Mouse (Mus musculus) liver, embryonic 16.5 days (tissue): ENCODE data around the gene Megf11. TPM values are rescaled to one million over a fixed set of nuclear protein-coding genes. Genes with fewer than 3 reads are reported as not detected.

Source experiments
- ATAC-seq: fragments of 200-750 bp; cut with Nextera tagmentation; 2 replicates; pipeline ENCODE4 v1.8.0; 2017; ENCODE audit warnings: low read depth, mild to moderate bottlenecking, moderate number of reproducible peaks, moderate library complexity
- H3K27ac ChIP-seq: fragments of 300-500 bp; sonication (generic); 2 replicates; pipeline ENCODE4 v1.5.1; 2014; ENCODE audit warnings: mild to moderate bottlenecking, low read length
- H3K27me3 ChIP-seq: fragments of 300-500 bp; sonication (generic); 2 replicates; pipeline ENCODE4 v1.6.1; 2014; ENCODE audit warnings: low read depth, low read length, mixed read lengths; ENCODE audit not compliant: control insufficient read depth, insufficient read depth
- H3K36me3 ChIP-seq: fragments of 300-500 bp; sonication (generic); 2 replicates; pipeline ENCODE4 v1.6.1; 2014; ENCODE audit warnings: mild to moderate bottlenecking; ENCODE audit not compliant: control insufficient read depth, insufficient read depth
- H3K4me1 ChIP-seq: fragments of 300-500 bp; sonication (generic); 2 replicates; pipeline ENCODE4 v1.6.1; 2014; ENCODE audit warnings: low read depth, low read length, mixed read lengths; ENCODE audit not compliant: control insufficient read depth
- H3K4me2 ChIP-seq: fragments of 300-500 bp; sonication (generic); 2 replicates; pipeline ENCODE4 v1.6.1; 2014; ENCODE audit warnings: low read depth, low read length, mixed read lengths
- H3K4me3 ChIP-seq: fragments of 300-500 bp; sonication (generic); 2 replicates; pipeline ENCODE4 v1.5.1; 2014; ENCODE audit warnings: low read depth, mild to moderate bottlenecking, low read length
- H3K9ac ChIP-seq: fragments of 300-500 bp; sonication (generic); 2 replicates; pipeline ENCODE4 v1.6.1; 2014; ENCODE audit warnings: low read depth, low read length
- H3K9me3 ChIP-seq: fragments of 300-500 bp; sonication (generic); replicated peaks from 2 replicates; pipeline ENCODE4 v1.6.1; 2016; ENCODE audit warnings: low read length; ENCODE audit not compliant: control insufficient read depth
- WGBS: fragments of 180-500 bp; shearing (Covaris S2); extraction: QIAGEN DNeasy Blood & Tissue Kit; methylation state at CpG from one replicate; pipeline ENCODE4 v1.1.7; 2014; ENCODE audit not compliant: insufficient replicate concordance; 5-methylcytosine and 5-hydroxymethylcytosine counted together
- polyA plus RNA-seq: library from polyadenylated mRNA; unstranded; fragments of >200 nt; fragmentation: Nextera tagmentation; extraction: Ambion mirVana; gene quantifications from 2 replicates; pipeline ENCODE4 v1.2.1, GENCODE M21; 2015

Megf11 gene
- polyA plus RNA-seq, 1 experiment from 2014 or later = 0.51 TPM

DNA sequence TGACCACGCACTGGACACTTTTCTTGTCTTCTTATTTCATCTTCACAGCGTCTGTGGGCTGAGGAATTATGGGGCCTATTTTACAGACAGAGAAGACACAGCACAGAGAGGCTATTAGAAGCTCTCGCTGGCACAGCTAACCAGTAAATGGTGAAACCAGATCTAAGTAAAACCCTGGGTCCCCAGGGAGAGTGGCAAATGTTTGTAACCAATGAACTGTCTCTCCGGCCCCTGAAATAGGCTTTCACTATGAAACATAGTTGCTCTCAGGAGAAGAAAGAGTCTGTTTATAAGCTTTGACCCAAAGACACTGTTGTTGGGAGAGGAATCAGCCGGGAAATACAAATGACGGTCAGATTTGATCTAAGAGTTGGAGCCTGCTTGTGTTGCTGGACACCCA, 162.9 kb downstream of the Megf11 start:
- Histone ChIP-seq H3K9ac (no peak overlapping the region), H3K4me2 (no peak overlapping the region), H3K9me3 (no peaks in the 10 kb centered on the region), H3K4me3 (no peak overlapping the region), H3K27me3 (no peaks in the 10 kb centered on the region), H3K36me3 (no peaks in the 10 kb centered on the region), H3K4me1 (no peaks in the 10 kb centered on the region; the same call in 1 of the 2 replicates), H3K27ac (no peak overlapping the region)
- ATAC-seq = no peak
- 81% methylated on average over 6 of the region's 6 CpGs for WGBS

DNA sequence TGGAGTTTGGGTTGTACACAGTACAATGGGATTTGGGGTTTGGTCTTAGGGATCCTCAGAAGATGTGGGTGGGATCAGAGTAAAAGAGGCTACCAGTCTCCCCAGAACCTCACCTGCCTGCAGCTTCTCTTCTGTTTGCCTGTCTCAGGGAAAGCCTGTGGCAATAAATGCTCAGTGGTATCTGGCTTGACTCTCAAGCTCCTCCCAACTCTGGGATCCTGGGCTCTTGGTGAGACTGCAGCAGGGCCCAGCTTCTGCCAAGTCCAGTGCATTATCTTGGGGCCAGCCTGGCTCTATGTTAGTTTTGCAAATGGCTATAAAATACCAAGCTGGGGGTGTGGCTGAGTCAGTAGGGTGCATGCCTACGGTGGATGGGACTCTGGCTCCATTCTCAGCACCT, 165.9 kb downstream of the Megf11 start:
- Histone ChIP-seq H3K27me3 (peaks cover 3% of the 10 kb centered on the region; the same call in 1 of the 2 replicates), H3K27ac (no peak overlapping the region), H3K4me1 (peaks cover 2% of the 10 kb centered on the region; the same call in 1 of the 2 replicates), H3K9me3 (no peaks in the 10 kb centered on the region), H3K4me3 (no peak overlapping the region), H3K9ac (no peak overlapping the region), H3K4me2 (no peak overlapping the region), H3K36me3 (no peaks in the 10 kb centered on the region)
- no peak for ATAC-seq
- WGBS = 52% methylated on average over 1 of the region's 1 CpGs

DNA sequence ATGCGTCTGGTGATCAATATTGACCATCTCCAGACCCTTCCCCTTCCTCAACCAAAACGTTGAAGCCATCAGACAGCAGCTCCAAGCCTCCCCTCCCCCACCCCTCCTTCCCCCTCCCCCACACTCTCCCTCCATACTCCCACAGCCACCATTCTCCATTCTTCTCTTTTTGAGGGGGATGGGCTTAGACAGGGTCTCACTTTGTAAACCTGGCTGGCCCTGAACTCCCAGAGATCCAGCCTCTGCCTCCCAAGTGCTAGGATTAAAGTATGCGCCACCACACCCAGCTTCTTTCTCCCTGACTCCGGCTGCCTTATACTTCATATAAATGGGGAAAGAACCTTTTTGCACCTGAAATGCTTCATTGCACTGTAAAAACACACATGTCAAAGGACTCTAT, 166.6 kb downstream of the Megf11 start:
- no peak overlapping the region for H3K9ac ChIP-seq
- peaks cover 2% of the 10 kb centered on the region; the same call in 1 of the 2 replicates for H3K4me1 ChIP-seq
- peaks cover 3% of the 10 kb centered on the region; the same call in 1 of the 2 replicates for H3K27me3 ChIP-seq
- no peak overlapping the region for H3K4me2 ChIP-seq
- no peak overlapping the region for H3K4me3 ChIP-seq
- ATAC-seq = no peak
- no peaks in the 10 kb centered on the region for H3K36me3 ChIP-seq
- no peak overlapping the region for H3K27ac ChIP-seq
- no peaks in the 10 kb centered on the region for H3K9me3 ChIP-seq
- WGBS = 52% methylated on average over 4 of the region's 4 CpGs

DNA sequence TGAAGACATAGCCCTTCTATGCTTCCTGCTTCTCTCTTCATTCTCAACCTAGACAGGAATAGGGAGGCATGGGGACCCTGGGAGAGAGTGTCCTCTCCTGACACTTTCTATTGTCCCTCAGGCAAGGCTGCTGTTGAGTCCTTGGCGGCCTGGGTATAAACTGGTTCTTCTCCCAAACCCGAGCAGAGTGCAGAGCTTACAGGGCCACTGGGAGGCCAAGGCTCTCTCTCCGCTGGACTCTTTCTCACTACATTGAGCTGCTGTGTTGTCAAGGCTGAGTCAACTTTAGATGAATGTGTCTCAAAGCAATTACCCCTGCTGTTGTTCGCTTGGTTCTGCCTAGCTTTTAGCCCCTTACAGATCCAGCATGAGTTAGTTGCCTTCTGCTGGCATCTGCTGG, 168.0 kb downstream of the Megf11 start:
- Histone ChIP-seq H3K9ac (no peak overlapping the region), H3K4me3 (no peak overlapping the region), H3K36me3 (no peaks in the 10 kb centered on the region), H3K27me3 (peaks cover 3% of the 10 kb centered on the region; the same call in 1 of the 2 replicates), H3K27ac (no peak overlapping the region), H3K4me2 (no peak overlapping the region), H3K4me1 (peaks cover 2% of the 10 kb centered on the region; the same call in 1 of the 2 replicates), H3K9me3 (no peaks in the 10 kb centered on the region)
- WGBS = 68% methylated on average over 4 of the region's 4 CpGs
- ATAC-seq = no peak

DNA sequence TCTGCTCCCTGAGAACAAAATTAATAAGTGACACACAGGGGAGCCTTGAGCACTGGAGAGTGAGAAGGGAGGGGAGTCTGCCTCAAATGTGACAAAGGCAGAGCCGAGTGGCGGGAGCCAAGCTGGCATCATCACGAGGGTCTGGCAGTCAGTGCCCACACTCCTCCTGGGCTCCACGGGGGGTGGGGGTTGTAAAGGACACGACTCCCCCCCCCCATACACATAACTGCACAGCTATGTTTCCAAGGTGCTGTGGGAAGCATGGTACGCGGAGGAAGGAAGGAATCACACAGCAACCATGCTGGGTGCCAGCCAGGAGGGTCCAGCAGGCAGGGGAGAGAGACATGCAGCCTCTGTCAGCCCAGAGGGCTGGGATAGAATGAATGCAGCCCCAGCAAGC, 170.2 kb downstream of the Megf11 start:
- Histone ChIP-seq H3K27me3 (peaks cover 3% of the 10 kb centered on the region; the same call in 1 of the 2 replicates), H3K27ac (no peak overlapping the region), H3K4me1 (peaks cover 2% of the 10 kb centered on the region; the same call in 1 of the 2 replicates), H3K4me2 (no peak overlapping the region), H3K9me3 (no peaks in the 10 kb centered on the region), H3K9ac (no peak overlapping the region), H3K36me3 (no peaks in the 10 kb centered on the region), H3K4me3 (no peak overlapping the region)
- 49% methylated on average over 7 of the region's 7 CpGs for WGBS
- no peak for ATAC-seq

DNA sequence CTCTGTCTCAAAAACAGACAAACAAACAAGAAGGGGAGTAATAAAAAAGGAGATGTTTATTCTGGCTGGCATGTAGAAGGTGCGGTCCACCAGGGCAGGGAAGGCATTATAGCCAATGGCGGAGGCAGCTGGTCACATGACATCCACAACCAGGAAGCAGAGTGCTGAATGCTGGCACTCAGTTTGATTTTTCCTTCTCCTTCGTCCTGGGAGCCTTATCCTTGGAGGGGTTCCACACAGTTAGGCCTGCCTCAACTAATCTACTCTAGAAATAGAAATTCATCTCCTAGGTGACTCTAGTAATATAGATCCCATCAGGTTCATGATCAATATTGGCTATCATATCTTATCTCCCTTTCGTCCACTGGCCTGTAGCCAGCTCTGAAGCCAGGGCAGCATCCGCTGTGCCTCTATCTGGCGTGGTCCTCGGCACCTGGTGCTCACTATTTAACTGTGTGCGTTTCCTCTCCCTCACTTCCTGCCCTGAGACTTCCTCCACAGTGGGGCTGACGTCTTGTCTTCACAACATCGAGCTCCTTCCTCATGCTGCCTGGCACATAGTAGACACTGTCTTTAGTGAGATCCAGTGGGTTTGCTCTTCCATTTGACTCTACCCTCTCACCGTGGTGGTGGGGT, 171.8 kb downstream of the Megf11 start:
- H3K36me3 ChIP-seq = no peaks in the 10 kb centered on the region
- H3K4me2 ChIP-seq = no peak overlapping the region
- no peak overlapping the region for H3K27ac ChIP-seq
- H3K4me3 ChIP-seq = no peak overlapping the region
- no peak overlapping the region for H3K9ac ChIP-seq
- H3K9me3 ChIP-seq = no peaks in the 10 kb centered on the region
- 0 out of 2 replicates have a peak, but pooled peaks have one; percentile 30 for ATAC-seq
- H3K27me3 ChIP-seq = peaks cover 3% of the 10 kb centered on the region; the same call in 1 of the 2 replicates
- 51% methylated on average over 11 of the region's 11 CpGs for WGBS
- peaks cover 2% of the 10 kb centered on the region; the same call in 1 of the 2 replicates for H3K4me1 ChIP-seq

DNA sequence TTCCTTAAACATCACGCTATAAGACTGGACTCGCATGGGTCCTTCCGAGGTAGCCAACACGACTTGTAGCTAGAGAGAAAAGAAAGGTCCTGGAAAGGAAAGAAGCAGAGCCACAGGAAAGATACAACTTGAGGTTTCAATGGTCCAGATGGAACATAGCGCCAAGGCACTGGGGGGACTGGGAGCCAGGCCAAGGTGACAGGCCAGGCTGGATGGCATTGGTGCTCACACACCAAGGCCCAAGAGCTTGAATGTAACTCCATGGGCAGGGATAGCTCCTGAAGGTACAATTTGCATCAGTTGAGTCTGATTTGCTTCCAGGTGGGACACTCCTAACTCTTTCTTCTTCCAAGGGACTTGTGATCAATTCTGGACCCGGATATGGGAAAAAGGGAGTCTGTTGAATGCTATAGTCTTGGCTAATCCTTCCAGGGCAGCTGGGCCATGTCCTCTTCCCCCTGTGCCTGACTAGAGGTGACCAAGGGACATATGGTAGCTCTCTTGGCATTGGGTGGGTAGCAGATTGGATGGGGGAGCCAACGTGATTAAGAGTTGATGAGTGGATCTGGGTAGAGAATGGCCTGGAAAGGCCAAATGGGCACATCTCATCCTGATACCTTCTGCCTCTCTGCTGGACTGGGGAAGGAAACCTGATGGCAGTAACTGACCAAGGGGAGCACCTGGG, 172.6 kb downstream of the Megf11 start:
- Histone ChIP-seq H3K27ac (no peak overlapping the region), H3K4me1 (peaks cover 2% of the 10 kb centered on the region; the same call in 1 of the 2 replicates), H3K9ac (no peak overlapping the region), H3K27me3 (peaks cover 3% of the 10 kb centered on the region; the same call in 1 of the 2 replicates), H3K36me3 (no peaks in the 10 kb centered on the region), H3K4me3 (no peak overlapping the region), H3K9me3 (no peaks in the 10 kb centered on the region), H3K4me2 (no peak overlapping the region)
- ATAC-seq = no peak
- 89% methylated on average over 7 of the region's 7 CpGs for WGBS

DNA sequence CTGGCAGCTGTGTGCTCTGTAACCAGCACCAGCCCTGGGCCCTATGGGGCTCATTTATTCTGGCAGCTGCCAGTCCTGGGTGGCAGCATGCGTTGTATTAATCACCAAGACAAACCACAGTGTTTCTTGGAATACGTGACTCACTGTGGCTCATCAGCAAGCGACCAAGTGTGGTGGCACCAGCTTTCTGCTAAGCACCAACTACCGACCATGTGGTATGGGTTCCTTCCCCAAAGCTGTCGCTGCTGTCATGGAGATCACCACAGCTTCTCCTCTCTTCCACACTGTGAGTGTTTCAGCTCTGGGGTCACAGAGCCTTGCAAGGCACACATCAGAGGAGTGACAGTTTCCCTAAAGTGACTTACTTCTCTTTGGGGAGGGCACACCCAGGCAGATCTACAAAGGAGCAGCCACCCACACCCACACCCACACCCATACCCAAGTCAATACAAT, 178.9 kb downstream of the Megf11 start:
- Histone ChIP-seq H3K4me1 (peaks cover 46% of the 10 kb centered on the region), H3K27me3 (no peaks in the 10 kb centered on the region), H3K27ac (peak overlapping the region; percentile 92), H3K4me3 (peak overlapping the region; percentile 35), H3K9me3 (no peaks in the 10 kb centered on the region), H3K9ac (peak overlapping the region; percentile 55), H3K4me2 (peak overlapping the region; percentile 59), H3K36me3 (no peaks in the 10 kb centered on the region)
- 17% methylated on average over 5 of the region's 5 CpGs for WGBS
- peak; percentile 76 for ATAC-seq

DNA sequence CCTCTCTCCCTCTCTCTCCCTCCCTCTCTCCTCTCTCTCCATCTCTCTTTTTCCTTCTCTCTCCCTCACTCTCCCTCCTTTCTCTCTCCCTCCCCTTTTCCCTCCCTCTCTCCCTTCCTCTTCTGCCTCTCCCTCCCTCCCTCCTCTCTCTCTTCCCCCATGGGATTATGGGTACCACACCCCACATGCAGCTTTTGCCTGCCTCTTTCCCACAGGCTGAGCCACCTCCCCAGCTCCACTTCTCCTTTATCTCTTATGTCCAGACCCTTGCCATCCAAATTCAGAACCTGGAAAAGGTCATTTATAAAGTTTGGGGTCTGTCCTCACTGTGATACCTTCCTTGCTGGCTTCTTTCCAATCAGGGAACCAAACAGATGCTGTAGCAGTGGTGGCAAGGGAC, 180.5 kb downstream of the Megf11 start:
- Histone ChIP-seq H3K9me3 (no peaks in the 10 kb centered on the region), H3K9ac (peak overlapping the region; percentile 23), H3K36me3 (no peaks in the 10 kb centered on the region), H3K4me1 (peaks cover 51% of the 10 kb centered on the region), H3K27me3 (no peaks in the 10 kb centered on the region), H3K4me2 (peak overlapping the region; percentile 17; the same call in 1 of the 2 replicates), H3K4me3 (no peak overlapping the region), H3K27ac (peak overlapping the region; percentile 92)
- ATAC-seq = peak; percentile 75
